Mouse (Mus musculus) thymus, adult 2 months (tissue): ENCODE measurements around the gene Ncoa7.

Source experiments
- CTCF ChIP-seq: fragments of 200-500 bp; IDR thresholded peaks from 2 replicates; pipeline ENCODE4 v1.5.1; 2012; ENCODE audit warnings: mild to moderate bottlenecking, control low read depth, low read length, moderate library complexity, borderline replicate concordance; ENCODE audit not compliant: control insufficient read depth, poor library complexity, insufficient read depth; ENCODE audit errors: extremely low read depth
- POLR2A ChIP-seq: fragments of 200-500 bp; IDR thresholded peaks from 2 replicates; pipeline ENCODE4 v1.6.1; 2012; ENCODE audit warnings: mild to moderate bottlenecking, low read length, control low read depth, moderate library complexity; ENCODE audit not compliant: control insufficient read depth, poor library complexity, insufficient read depth; ENCODE audit errors: extremely low read depth

- TF ChIP-seq CTCF (no peak), POLR2A (no peak)
These were observed 90.6 kb downstream of the Ncoa7 start for GRCm38 (mm10) chr10:30712540-30712939.
